Mouse (Mus musculus) adrenal gland, adult 8-10 months (tissue): ENCODE measurements around the gene Nat10. TPM values are rescaled to one million over a fixed set of nuclear protein-coding genes. Genes with fewer than 3 reads are reported as not detected.

ENCODE experiments used
- DNase-seq: peaks from one replicate; pipeline ENCODE4 v3.0.0; 2022
- total RNA-seq, 4 experiments: library from RNA; stranded (reverse); gene quantifications; 2 replicates each; pipeline ENCODE4 v1.2.4; 2022

The Nat10 gene
- total RNA-seq, 4 experiments from 2014 or later, result 33.8 to 61.8 (median 48.4) TPM

DNA sequence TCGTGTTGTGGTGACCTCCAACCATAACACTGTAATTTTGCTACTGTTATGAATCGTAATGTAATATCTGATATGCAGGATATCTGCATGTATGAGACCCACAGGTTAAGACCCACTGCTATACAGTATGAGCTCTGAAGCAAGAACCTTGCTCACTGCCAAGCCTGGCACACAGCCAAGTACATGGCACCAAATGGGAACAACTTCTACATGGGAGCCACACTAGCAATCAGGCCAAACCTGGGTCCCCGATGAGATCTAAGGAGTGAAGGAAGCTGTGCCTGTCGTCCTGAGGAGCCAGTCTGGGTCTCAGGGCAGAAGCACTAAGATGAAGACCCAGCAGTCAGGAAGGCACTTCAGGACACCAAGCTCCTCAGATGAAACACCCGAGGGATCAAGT lies 15.6 kb downstream of the Nat10 start:
- peak; percentile 28 for DNase-seq

DNA sequence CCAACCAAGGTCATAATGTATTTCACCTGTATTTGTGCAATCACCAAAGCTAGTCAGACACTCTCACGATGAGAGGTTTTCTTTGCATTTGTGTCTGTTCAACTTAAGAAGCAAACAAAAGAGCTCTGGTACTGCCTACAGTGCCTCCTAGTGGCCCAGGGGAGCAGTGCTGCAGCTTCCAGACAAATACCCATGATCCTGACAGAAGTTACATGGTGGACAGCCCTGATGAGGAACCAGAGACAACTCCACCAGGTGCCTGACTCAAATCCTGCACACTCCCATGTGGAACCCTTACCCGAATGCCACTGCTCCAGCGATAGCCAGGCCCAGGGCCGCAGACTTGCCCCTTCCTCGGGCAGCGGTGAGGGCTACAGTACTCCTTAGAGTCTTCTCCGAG lies 17.1 kb downstream of the Nat10 start:
- DNase-seq, result no peak

GRCm38 (mm10) chr2:103743536-103743935 lies 17.5 kb downstream of the Nat10 start:
- DNase-seq, result peak; percentile 72

GRCm38 (mm10) chr2:103742821-103743220 lies 18.2 kb downstream of the Nat10 start:
- DNase-seq, result no peak

DNA sequence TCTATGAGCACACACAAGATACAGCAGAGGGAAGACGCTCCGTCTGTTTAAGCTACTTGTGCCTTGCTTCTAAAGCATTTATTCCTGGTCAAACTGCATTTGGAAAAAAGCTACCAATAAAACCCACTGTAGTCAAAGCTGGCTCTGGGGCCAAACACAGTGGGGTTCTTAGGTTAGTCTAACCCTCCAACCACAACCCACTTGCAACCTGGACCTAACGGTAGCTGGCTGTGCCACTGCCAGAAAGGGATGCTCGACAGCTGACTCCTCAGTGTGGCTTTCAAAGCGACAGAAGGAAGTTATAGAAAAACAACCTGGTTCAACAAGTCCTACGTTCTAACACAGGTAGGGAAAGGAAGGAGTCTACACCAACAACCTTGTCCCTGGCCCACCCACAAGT lies 29.6 kb downstream of the Nat10 start:
- no peak for DNase-seq

DNA sequence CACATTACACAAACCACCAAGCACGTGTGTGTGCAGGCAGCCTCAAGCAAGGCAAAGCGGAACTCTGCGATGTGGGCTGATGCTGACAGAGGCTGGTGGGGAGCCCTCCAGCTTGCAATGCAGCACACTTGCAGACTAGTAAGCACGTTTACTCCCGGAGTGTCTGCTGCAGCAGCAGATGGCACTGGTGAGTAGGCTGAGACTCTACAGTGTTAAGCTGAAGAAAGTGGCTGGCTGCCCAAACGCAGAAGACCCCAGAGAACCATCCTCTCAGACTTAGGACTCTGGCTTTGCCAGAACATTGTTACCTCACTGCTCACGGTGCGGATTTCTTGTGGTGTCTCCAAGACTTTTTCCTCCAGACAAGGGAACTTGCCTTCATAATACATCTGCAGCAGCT lies 30.1 kb downstream of the Nat10 start:
- no peak for DNase-seq

DNA sequence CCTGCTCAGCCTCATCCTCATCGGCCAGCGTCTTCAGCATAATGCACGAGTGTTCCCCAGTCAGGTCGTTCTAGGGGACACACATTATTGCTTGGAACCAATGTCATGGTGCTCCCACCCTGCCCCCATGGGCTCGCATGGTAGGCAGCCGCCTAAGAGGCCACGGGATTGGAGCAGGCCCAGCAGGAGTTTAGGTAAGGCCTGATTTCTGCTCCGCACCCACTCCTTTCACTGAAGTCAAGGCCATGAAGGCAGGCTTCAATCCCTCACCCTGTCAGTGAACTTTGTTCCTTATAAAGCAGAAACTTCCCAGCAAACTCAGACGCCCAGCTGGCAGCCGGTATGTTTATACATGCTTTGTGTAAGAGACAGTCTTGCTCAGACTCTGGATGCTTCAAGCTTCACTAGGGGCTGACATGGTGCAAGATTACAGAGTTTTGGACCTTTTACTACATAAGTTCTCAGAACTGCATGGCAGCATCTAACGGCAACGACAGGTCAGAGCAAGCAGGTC lies 33.0 kb downstream of the Nat10 start:
- no peak for DNase-seq

DNA sequence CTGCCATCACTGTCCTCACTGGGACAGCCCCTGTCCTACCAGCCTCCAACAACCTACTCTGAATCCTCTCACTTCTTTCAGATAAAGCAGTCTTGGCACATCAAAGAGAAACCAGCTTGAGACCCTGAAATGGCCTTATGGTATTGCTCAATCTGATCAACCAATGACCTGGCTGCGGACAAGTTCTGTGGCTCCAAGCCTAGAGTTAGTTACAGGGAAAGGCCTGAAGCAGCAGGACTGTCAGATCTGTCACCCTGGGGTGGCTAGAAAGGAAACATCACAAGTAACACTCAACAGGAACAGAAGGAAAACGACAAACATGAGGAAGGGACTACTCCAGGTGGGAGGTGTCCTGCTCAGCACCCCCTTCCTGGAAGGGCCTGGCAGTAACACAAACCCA lies 36.5 kb downstream of the Nat10 start:
- DNase-seq, result peak; percentile 18

DNA sequence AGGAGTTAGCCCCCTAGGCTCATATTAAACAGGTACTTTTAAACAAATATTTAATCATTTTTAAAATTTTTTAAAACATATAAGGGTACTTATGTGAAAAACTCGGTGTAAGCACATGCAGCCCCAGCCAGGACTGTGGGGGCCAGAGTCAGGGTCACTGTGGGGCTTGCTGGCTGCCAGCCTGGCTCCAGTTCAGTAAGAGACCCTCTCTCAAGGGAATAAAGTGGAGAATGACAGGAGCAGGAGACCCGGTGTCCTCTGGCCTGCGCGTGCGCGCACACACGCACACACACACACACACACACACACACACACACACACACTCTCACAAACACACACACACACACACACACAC lies 41.8 kb downstream of the Nat10 start:
- no peak for DNase-seq

GRCm38 (mm10) chr2:103718594-103719291 lies 42.3 kb downstream of the Nat10 start:
- peak; percentile 43 for DNase-seq

DNA sequence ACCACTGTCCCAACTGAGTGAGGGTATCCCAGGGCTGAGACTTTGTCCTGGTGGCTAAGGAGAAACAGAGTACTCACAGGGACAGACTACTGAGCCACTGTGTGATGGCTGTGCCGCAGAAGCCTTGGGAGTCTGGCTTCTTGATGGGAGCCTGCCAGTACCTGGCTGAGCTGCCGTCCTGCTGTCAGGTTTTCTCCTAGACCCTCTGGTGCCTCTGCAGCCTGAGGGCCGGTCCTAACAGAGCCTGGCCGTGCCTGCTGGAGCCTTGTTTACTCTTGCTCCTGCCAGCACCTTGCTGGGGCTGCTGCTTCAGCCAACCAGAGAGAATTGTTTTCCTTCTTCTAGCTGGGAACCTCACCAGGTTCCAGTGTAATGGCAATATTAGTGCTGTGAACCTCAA lies 46.7 kb downstream of the Nat10 start:
- DNase-seq, result no peak

- DNase-seq, result no peak
Observed at GRCm38 (mm10) chr2:103713831-103714230, 47.2 kb downstream of the Nat10 start.

DNA sequence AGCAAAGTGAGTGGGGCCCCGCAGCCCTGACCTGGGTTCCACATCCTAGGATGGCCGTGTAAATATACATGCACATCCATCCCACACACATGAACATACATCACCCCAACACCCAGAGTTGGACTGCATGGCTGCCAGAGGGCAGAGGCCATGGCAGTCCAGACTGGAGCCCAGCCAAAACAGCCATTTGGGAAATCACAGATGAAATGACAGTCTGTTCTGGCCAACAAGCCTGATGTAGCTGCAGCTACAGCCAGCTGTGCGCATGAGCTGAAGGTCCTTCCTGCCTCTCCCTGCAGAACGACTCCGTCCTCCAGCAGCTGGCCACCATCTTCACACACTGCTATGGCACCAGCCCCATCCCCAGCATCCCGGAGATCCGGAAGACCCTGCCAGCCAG lies 50.2 kb downstream of the Nat10 start:
- DNase-seq, result no peak

DNA sequence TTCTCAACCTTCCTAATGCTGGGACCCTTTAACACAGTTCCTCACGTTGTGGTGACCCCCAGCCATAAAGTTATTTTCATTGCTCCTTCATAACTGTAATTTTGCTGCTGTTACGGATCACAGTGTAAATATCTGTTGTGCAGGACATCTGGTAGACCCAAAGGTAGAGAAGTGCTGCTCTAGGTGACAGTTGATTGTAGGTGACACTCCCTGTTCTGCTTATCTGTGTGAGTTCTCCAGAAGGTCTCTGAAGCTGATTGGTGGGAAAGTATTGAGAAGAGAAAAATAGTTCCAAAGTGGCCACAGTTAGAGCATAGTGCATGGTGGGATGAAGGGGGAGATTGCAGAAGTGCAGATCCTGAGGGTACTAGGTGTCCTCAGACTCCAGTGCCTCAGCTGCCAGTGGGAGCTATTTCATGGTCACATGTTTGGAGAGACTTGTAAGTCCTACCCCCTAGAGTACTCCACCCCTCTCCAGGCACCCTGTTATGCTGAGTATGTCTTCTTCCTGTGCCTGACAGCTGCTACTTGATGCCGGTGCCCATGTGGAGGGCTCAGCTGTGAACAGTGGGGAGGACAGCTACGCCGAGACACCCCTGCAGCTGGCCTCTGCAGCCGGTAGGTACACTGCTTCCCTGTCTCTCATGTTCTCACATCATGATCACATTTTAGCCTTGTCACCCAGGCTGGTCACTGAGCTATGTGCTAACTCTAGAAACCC lies 53.9 kb downstream of the Nat10 start:
- no peak for DNase-seq

- peak; percentile 67 for DNase-seq
Observed at GRCm38 (mm10) chr2:103706226-103706625, 54.8 kb downstream of the Nat10 start.

- no peak for DNase-seq
Observed at GRCm38 (mm10) chr2:103705826-103706225, 55.2 kb downstream of the Nat10 start.

DNA sequence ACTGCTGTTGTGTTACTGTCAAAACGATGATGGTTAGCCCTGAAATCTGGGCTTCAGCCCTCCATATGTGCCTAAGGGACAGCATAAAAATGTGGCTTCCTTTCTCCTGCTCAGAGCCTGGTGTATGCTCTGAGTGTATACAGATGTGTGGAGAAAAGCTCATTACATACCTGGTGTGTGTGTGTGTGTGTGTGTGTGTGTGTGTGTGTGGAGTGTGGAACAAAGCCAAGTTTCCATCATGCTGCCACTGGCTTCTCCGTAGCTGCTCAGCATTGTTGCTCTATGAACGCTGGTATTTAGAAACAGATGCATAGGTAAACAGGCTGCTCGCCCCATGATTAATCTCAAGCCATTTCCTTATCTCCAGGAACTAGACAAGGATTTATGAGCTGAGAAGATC lies 57.2 kb downstream of the Nat10 start:
- DNase-seq, result no peak

DNA sequence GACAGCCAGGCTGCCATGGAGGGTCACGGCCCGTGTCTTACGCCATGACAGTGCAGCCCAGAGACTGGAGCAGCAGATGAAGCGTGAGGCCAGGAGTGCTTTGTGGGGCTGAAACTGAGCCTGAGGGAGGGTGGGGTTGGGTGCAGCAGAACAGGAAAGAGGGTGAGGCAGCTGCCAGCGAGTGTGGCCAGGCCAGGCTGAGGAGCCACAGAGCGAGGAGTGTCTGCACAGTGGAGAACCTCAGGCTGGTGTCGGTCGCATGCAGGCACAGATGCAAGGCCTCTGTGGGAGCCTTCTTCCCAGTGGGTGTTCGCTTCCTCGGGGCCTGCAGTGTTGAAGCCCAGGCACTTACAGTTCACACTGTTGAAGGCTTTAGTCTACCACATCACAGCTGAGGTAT lies 57.7 kb downstream of the Nat10 start:
- DNase-seq, result no peak

GRCm38 (mm10) chr2:103700514-103700913 lies 60.6 kb downstream of the Nat10 start:
- no peak for DNase-seq

- DNase-seq, result peak; percentile 47
Observed at GRCm38 (mm10) chr2:103696177-103696576, 64.9 kb downstream of the Nat10 start.

DNA sequence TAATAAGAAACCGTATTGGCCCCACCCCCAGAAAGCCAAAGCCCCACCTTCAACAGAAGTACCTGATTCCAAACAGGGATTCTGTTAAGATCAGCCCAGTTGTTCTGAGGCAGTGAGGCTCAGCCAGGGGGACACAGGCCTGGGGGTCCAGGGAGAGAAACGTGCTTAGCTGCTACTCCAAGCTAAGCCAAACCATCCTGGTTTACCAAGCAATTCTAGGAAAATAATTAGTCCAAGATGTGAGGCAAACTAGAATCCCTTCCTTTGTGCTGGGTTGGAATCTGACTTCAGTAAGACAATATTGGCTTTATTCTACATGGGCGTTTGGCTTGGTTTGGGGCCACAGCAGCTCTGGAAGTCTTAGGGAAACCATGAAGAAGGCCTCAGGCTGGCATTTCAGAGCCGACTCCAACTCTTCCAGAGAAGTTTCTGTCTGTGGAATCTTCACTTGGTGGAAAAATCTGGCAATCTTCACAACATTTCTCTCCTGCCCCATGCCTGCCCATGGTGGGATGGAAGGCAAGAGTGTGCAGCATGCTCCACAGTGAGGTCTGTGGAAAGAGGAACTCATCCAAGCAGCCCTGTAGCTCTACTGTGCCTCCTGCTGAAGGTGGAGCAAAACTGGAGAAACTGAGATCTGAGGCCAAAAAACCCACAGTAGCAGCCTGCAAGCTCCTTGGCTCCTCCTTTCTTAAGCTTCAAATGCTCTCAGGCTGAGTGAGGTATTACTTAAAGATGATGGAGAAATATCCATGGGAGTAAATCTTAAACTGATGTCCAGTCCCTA lies 66.1 kb downstream of the Nat10 start:
- no peak for DNase-seq

DNA sequence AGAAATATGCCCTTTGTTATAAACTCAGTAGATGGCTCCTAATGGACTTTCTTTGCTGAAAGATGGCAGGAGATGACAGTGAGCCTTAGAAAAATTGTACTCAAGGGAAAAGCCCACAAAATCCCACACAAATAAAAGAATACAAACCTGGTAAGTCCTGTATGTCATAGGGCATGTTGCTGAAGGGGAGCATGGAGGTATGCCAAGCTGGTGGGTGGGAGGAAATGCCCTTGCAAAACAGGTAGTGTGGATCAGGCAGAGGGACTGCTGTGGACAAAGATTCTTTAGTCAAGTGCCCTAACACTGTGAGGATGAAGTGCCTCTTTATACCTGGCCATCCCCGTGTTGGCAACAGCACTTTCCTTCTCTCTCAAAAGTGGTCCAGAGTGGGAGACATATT lies 68.3 kb downstream of the Nat10 start:
- no peak for DNase-seq

DNA sequence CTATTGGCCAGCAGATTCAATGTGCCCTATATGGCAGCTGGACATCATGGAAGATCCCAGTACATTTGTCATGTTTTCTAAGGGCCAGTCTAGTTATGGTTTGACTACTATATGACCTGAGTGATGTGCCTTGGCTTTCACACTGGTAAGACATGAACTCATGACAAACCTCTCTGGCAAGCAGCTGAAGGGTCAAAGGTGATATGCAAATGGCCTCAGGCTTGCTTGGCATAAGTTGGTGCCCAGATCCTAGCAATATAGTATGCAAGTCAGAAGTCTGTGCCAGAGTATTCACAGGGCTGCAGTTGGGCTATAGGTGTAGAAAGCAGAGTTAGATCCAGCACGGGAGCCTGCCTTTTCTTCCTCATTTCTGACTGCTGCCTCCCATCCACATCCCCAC lies 69.8 kb downstream of the Nat10 start:
- no peak for DNase-seq
